In the genomic region with DNA sequence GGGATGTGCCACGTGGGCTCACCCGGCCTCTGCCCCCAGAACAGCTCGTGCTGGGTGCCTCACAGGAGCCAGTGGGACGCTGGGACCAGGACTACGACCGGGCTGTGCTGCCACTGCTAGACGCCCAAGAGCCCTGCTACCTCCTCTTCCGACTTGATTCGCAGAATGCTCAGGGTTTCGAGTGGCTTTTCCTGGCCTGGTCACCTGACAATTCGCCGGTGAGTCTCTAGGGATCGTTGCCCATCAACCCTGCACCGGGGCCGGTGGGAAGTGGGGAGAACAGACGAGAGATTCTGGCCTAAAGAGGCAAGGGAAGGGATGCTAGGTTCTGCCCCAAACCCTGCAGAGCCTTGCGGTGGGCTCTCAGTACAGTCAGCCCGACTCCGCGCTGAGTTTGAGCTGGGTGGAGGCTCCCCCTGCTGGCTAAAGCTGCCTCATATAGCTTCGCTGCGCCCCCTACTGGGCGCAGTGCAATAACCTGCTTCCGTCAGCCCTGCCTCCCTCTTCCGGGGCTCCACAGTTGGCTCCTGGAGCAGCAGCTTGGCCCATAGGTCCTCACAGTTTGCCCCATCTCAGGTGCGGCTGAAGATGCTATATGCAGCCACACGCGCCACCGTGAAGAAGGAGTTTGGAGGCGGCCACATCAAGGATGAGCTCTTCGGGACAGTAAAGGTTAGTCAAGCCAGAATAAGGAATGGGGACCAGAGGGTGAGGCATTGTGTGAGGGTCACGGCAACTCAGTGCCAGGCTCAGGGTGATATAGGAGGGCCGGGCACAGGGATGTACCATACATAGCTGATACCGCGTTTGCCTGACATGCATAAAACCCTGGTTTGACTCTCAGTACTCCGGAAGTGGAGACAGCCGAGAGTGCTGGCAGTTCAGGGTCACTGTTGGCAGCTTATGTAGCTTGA, we compare ENCODE assay signal across 8 mouse cellular contexts. TPM values are rescaled to one million over a fixed set of nuclear protein-coding genes. Genes with fewer than 3 reads are reported as not detected.
DNase-seq lines count a peak whose midpoint lies in the region; ATAC-seq and TF ChIP-seq lines count a peak whose summit lies in the region.

No protein-coding gene starts in this region.

- no peaks in the 10 kb centered on the region for H3K27me3 ChIP-seq in heart, embryonic 16.5 days (ENCODE audit: control insufficient read depth, insufficient read depth, low read length)
- no peaks in the 10 kb centered on the region for H3K27me3 ChIP-seq in lung, embryonic 14.5 days (ENCODE audit: insufficient read depth, low read length)
- H3K27me3 ChIP-seq in thymus, adult 2 months (ENCODE audit: control insufficient read depth, insufficient read depth, low read length): no peaks in the 10 kb centered on the region

- WGBS in heart, embryonic 16.5 days: 23% methylated on average over 37 of the region's 37 CpGs
- 18% methylated on average over 37 of the region's 37 CpGs for WGBS in lung, embryonic 14.5 days
- WGBS in thymus, adult 2 months: 55% methylated on average over 37 of the region's 37 CpGs

- TF ChIP-seq POLR2A in thymus, adult 2 months (IDR thresholded peaks at IDR 0.05; ENCODE audit: control insufficient read depth, extremely low read depth, insufficient read depth, low read length, poor library complexity): no peak

- peak overlapping the region; percentile 65 for H3K4me2 ChIP-seq in heart, embryonic 16.5 days (ENCODE audit: low read depth, low read length)
- H3K4me2 ChIP-seq in lung, embryonic 14.5 days: peak overlapping the region; percentile 56

- peaks cover 25% of the 10 kb centered on the region for H3K36me3 ChIP-seq in heart, embryonic 16.5 days (ENCODE audit: control insufficient read depth, insufficient read depth)
- H3K36me3 ChIP-seq in lung, embryonic 14.5 days (ENCODE audit: insufficient read depth): peaks cover 41% of the 10 kb centered on the region
- H3K36me3 ChIP-seq in thymus, adult 2 months (ENCODE audit: control insufficient read depth, insufficient read depth, low read length): peaks cover 27% of the 10 kb centered on the region

- no peaks in the 10 kb centered on the region for H3K9me3 ChIP-seq in heart, embryonic 16.5 days (replicated peaks; ENCODE audit: control insufficient read depth, low read length)
- no peaks in the 10 kb centered on the region for H3K9me3 ChIP-seq in lung, embryonic 14.5 days (ENCODE audit: low read depth, low read length)

- TF ChIP-seq CTCF in lung, embryonic 14.5 days (IDR thresholded peaks at IDR 0.05; ENCODE audit: low read depth): peak; percentile 100
- peak; percentile 100 for TF ChIP-seq CTCF in thymus, adult 2 months (IDR thresholded peaks at IDR 0.05; ENCODE audit: borderline replicate concordance, control insufficient read depth, extremely low read depth, insufficient read depth, low read length, poor library complexity)

- peaks cover 5% of the 10 kb centered on the region for H3K4me1 ChIP-seq in brown adipose tissue, adult 24 weeks (ENCODE audit: control insufficient read depth, insufficient read depth, insufficient read length, low read length)
- H3K4me1 ChIP-seq in heart, embryonic 16.5 days (ENCODE audit: control insufficient read depth, insufficient read depth, low read length): peaks cover 9% of the 10 kb centered on the region
- 0 out of 2 replicates have a peak, but pooled peaks cover 5% of the 10 kb centered on the region for H3K4me1 ChIP-seq in lung, embryonic 14.5 days (ENCODE audit: insufficient read depth)
- peaks cover 31% of the 10 kb centered on the region for H3K4me1 ChIP-seq in thymus, adult 2 months (replicated peaks; ENCODE audit: control insufficient read depth, insufficient read depth, low read length)

- ATAC-seq in erythroid progenitor cell, adult 5-6 weeks (replicated peaks; ENCODE audit: low FRiP score, poor library complexity, severe bottlenecking): peak; percentile 93
- peak; percentile 68 for ATAC-seq in heart, embryonic 16.5 days (replicated peaks; ENCODE audit: extremely low read depth, insufficient read depth, low FRiP score)
- ATAC-seq in lung, embryonic 14.5 days (ENCODE audit: insufficient read depth): peak; percentile 85

- H3K27ac ChIP-seq in brown adipose tissue, adult 24 weeks (replicated peaks; ENCODE audit: low read depth, low read length): no peak overlapping the region
- H3K27ac ChIP-seq in heart, embryonic 16.5 days (ENCODE audit: low read length): peak overlapping the region; percentile 57
- H3K27ac ChIP-seq in lung, embryonic 14.5 days (ENCODE audit: low read depth): peak overlapping the region; percentile 88
- H3K27ac ChIP-seq in thymus, adult 2 months (ENCODE audit: control insufficient read depth, insufficient read depth, low read length): peak overlapping the region; percentile 70

- H3K9ac ChIP-seq in heart, embryonic 16.5 days (ENCODE audit: low read length): peak overlapping the region; percentile 70
- H3K9ac ChIP-seq in lung, embryonic 14.5 days: peak overlapping the region; percentile 50

- H3K4me3 ChIP-seq in brown adipose tissue, adult 24 weeks (ENCODE audit: insufficient read depth, low read depth, low read length): peak overlapping the region; percentile 38
- peak overlapping the region; percentile 45 for H3K4me3 ChIP-seq in heart, embryonic 16.5 days (ENCODE audit: low read length)
- H3K4me3 ChIP-seq in lung, embryonic 14.5 days (ENCODE audit: low read depth, low read length): peak overlapping the region; percentile 14; the same call in 1 of the 2 replicates
- H3K4me3 ChIP-seq in thymus, adult 2 months (ENCODE audit: control insufficient read depth, insufficient read depth, low read length): no peak overlapping the region

- DNase-seq in CD8-positive naive resting alpha-beta T cell, adult 2 months (ENCODE audit: low read depth in 2 of 2, low spot score in 2 of 2): peak; percentile 85 to 90
- DNase-seq in kidney, postnatal 25 days: peak; percentile 90 to 93
- DNase-seq in lung, embryonic 14.5 days: peak; percentile 98
- peak; percentile 61 for DNase-seq in ovary, adult 18-20 months (ENCODE audit: low spot score)
- peak; percentile 87 for DNase-seq in thymus, adult 2 months

RNA-seq across cellular contexts. Expression of gene Twf2, which starts 9.0 kb away (rescaled TPM):
- polyA plus RNA-seq in brown adipose tissue, adult 24 weeks (2012; ENCODE audit: insufficient read depth, insufficient read length, missing spikeins): 13.6 and 19.5 TPM in 2 replicates
- 11.2 and 14.7 TPM in 2 replicates for total RNA-seq in erythroid progenitor cell, adult 5-6 weeks (2015; ENCODE audit: low replicate concordance)
- total RNA-seq in erythroid progenitor cell, adult 5-6 weeks (2017; ENCODE audit: low replicate concordance): 1.8 and 17.5 TPM in 2 replicates
- 55.7 and 61.6 TPM in 2 replicates for polyA plus RNA-seq in heart, embryonic 16.5 days (2015; fragmentation: Nextera tagmentation; extraction: Ambion mirVana)
- polyA plus RNA-seq in lung, embryonic 14.5 days (2014; fragmentation: Nextera tagmentation; extraction: Ambion mirVana): 77.0 and 78.1 TPM in 2 replicates
- 145 and 176 TPM in 2 replicates for polyA plus RNA-seq in thymus, adult 2 months (2012; rRNA removed)

RNA-seq across cellular contexts. Expression of gene Tlr9, which starts 10.5 kb away (rescaled TPM):
- 0.48 and 0.88 TPM in 2 replicates for polyA plus RNA-seq in brown adipose tissue, adult 24 weeks (2012; ENCODE audit: insufficient read depth, insufficient read length, missing spikeins)
- total RNA-seq in erythroid progenitor cell, adult 5-6 weeks (2015; ENCODE audit: low replicate concordance): 0.72 and 5.0 TPM in 2 replicates
- 0.64 TPM in 1 of 2 replicates, not detected in the other for total RNA-seq in erythroid progenitor cell, adult 5-6 weeks (2017; ENCODE audit: low replicate concordance)
- 0.05 and 0.09 TPM in 2 replicates for polyA plus RNA-seq in heart, embryonic 16.5 days (2015; fragmentation: Nextera tagmentation; extraction: Ambion mirVana)
- 0.08 and 0.09 TPM in 2 replicates for polyA plus RNA-seq in lung, embryonic 14.5 days (2014; fragmentation: Nextera tagmentation; extraction: Ambion mirVana)
- polyA plus RNA-seq in thymus, adult 2 months (2012; rRNA removed): 17.1 and 17.4 TPM in 2 replicates

RNA-seq across cellular contexts. Expression of gene Ppm1m, which starts 12.4 kb away (rescaled TPM):
- 104 and 137 TPM in 2 replicates for polyA plus RNA-seq in brown adipose tissue, adult 24 weeks (2012; ENCODE audit: insufficient read depth, insufficient read length, missing spikeins)
- 9.4 and 25.6 TPM in 2 replicates for total RNA-seq in erythroid progenitor cell, adult 5-6 weeks (2015; ENCODE audit: low replicate concordance)
- total RNA-seq in erythroid progenitor cell, adult 5-6 weeks (2017; ENCODE audit: low replicate concordance): 6.1 and 10.3 TPM in 2 replicates
- polyA plus RNA-seq in heart, embryonic 16.5 days (2015; fragmentation: Nextera tagmentation; extraction: Ambion mirVana): 25.0 and 27.7 TPM in 2 replicates
- 49.2 and 55.0 TPM in 2 replicates for polyA plus RNA-seq in lung, embryonic 14.5 days (2014; fragmentation: Nextera tagmentation; extraction: Ambion mirVana)
- polyA plus RNA-seq in thymus, adult 2 months (2012; rRNA removed): 53.9 and 58.6 TPM in 2 replicates

RNA-seq across cellular contexts. Expression of gene Alas1, which starts 36.5 kb away (rescaled TPM):
- polyA plus RNA-seq in brown adipose tissue, adult 24 weeks (2012; ENCODE audit: insufficient read depth, insufficient read length, missing spikeins): 452 and 504 TPM in 2 replicates
- total RNA-seq in erythroid progenitor cell, adult 5-6 weeks (2015; ENCODE audit: low replicate concordance): 44.0 and 57.7 TPM in 2 replicates
- 37.1 and 38.0 TPM in 2 replicates for total RNA-seq in erythroid progenitor cell, adult 5-6 weeks (2017; ENCODE audit: low replicate concordance)
- 217 and 223 TPM in 2 replicates for polyA plus RNA-seq in heart, embryonic 16.5 days (2015; fragmentation: Nextera tagmentation; extraction: Ambion mirVana)
- polyA plus RNA-seq in lung, embryonic 14.5 days (2014; fragmentation: Nextera tagmentation; extraction: Ambion mirVana): 104 and 110 TPM in 2 replicates
- 87.5 and 94.8 TPM in 2 replicates for polyA plus RNA-seq in thymus, adult 2 months (2012; rRNA removed)

RNA-seq across cellular contexts. Expression of gene Wdr82, which starts 41.2 kb away (rescaled TPM):
- polyA plus RNA-seq in brown adipose tissue, adult 24 weeks (2012; ENCODE audit: insufficient read depth, insufficient read length, missing spikeins): 19.7 and 20.3 TPM in 2 replicates
- 18.0 and 26.0 TPM in 2 replicates for total RNA-seq in erythroid progenitor cell, adult 5-6 weeks (2015; ENCODE audit: low replicate concordance)
- 25.9 and 31.7 TPM in 2 replicates for total RNA-seq in erythroid progenitor cell, adult 5-6 weeks (2017; ENCODE audit: low replicate concordance)
- polyA plus RNA-seq in heart, embryonic 16.5 days (2015; fragmentation: Nextera tagmentation; extraction: Ambion mirVana): 17.6 and 18.2 TPM in 2 replicates
- polyA plus RNA-seq in lung, embryonic 14.5 days (2014; fragmentation: Nextera tagmentation; extraction: Ambion mirVana): 26.7 and 26.9 TPM in 2 replicates
- 95.8 and 111 TPM in 2 replicates for polyA plus RNA-seq in thymus, adult 2 months (2012; rRNA removed)
